Mouse (Mus musculus) heart, adult 8-10 months (tissue): ENCODE results near the gene Arsg. TPM values are rescaled to one million over a fixed set of nuclear protein-coding genes. Genes with fewer than 3 reads are reported as not detected.
A peak's percentile ranks its signal among the peaks of the same experiment; 100 is the strongest.

Experiments
- DNase-seq: peaks from one replicate; pipeline ENCODE4 v3.0.0; 2022; ENCODE audit warnings: low spot score
- total RNA-seq, 4 experiments: library from RNA; stranded (reverse); gene quantifications; 2 replicates each; pipeline ENCODE4 v1.2.4; 2022

Gene Arsg
- total RNA-seq = 1 to 10 TPM in 3 of 4 experiments, under 1 TPM in 1; 0.87 to 2.7 (median 1.8) TPM

GRCm38 (mm10) chr11:109473171-109474085 is at the start of gene Arsg, which contains the start of gene Slc16a6:
Arsg (plus strand) TSS chr11:109473374.
Slc16a6 (minus strand) TSS chr11:109473598.
- peak; percentile 63 for DNase-seq

GRCm38 (mm10) chr11:109425392-109426271 is 47.5 kb upstream of the Arsg start, which contains the start of gene Amz2:
Amz2 (plus strand) TSS chr11:109425946.
- DNase-seq = peak; percentile 99

DNA sequence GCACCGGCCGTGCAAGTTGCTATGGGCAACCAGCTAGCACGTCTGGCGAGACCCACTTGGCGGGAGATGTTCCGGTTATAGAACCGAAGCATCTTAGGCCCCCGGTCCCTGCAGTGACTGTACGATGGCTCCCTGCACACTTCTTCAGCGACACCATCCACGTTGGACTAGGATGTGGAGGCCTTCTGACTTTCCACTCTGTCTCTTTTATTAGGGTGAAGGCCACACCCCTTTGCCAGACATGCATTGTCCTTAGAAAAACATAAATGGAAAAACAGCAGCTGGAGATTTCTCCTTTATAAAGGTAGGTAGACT is 46.9 kb upstream of the Arsg start:
- no peak for DNase-seq

GRCm38 (mm10) chr11:109427353-109427752 is 45.8 kb upstream of the Arsg start:
- DNase-seq = no peak

DNA sequence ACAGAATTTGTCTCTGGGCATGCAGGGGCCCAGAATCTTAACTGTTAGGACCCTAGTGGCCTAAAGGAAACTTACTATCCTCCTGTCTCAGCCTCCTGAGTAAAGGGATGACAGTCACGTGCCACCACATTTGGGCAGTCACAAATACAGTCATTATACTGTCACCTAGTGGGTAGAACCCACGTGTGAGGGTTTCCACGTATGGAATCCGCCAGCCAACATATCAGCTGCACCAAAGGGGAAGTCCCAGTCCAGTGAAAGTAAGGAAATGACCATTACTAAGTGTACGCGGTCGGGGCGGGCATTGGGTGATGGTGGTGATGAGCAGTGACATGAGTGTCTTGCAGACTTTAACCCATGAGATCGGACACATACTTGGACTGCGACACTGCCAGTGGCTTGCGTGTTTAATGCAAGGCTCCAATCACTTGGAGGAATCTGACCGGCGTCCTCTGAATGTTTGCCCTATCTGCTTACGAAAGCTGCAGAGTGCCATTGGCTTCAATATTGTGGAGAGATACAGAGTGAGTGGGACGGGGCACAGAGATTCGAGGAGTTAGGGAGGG is 38.9 kb upstream of the Arsg start:
- no peak for DNase-seq

DNA sequence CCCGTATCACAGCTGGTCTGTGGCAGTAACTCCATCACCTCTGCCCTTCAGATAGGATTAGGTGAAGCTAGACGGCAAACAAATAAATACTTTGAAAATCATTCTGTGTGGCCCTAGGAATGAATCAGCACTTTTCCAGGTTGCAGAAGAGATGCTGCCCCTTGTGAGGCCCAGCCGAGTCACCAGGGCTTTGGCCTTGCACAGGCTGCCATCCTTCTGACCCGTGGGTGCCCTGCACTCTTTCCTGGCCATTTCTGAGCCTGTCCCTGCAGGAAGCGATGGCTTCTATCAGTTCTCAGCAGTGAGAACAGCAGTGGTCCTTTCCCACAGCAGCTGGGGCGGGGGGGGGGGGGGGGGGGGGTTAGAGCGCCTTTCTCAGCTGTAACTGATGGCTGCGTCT is 36.3 kb upstream of the Arsg start:
- no peak for DNase-seq

DNA sequence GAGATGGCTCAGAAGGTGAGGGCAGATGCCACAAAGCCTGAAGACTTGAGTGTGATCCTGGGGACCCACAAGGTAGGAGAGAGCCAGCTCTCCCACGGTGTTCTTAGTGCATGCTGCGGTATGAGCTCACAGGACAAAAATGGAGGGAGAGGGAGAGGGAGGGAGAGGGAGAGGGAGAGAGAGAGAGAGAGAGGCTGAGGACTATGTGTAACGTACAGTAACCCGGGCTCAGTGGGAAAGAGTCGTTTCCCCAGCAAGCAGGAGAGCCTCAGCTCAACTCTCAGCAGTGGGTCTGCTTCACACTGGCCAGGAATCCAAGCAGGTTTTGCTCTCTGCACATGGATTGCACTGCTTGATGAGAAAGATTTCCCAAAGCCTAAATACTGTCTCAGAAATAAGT is 34.0 kb upstream of the Arsg start:
- no peak for DNase-seq

GRCm38 (mm10) chr11:109439829-109440340 is 33.3 kb upstream of the Arsg start:
- peak; percentile 88 for DNase-seq

- DNase-seq = no peak
Measured at GRCm38 (mm10) chr11:109440641-109441040, 32.5 kb upstream of the Arsg start.

DNA sequence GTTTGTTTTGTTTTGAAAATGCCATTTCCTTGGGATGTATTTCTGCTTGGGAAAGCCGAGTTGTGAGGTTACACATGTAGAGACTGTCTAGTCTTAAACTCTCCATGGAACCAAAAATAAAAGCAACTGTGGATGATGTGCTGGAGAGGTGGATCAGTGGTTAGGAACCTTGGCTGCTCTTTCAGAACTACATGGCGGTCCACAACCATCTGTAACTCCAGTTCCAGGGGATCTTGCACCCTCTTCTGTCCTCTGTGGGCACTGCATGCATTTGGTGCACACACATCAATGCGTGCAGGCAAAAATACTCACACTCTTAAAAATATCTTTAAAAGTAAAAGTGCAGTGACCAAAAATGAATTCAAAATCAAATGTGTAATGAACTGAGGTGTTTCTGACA is 32.1 kb upstream of the Arsg start:
- DNase-seq = no peak

GRCm38 (mm10) chr11:109442166-109442730 is 30.9 kb upstream of the Arsg start:
- no peak for DNase-seq

GRCm38 (mm10) chr11:109443468-109444263 is 29.5 kb upstream of the Arsg start:
- no peak for DNase-seq

- no peak for DNase-seq
Measured at GRCm38 (mm10) chr11:109444600-109444999, 28.6 kb upstream of the Arsg start.

- DNase-seq = peak; percentile 69
Measured at GRCm38 (mm10) chr11:109445438-109446035, 27.6 kb upstream of the Arsg start.

DNA sequence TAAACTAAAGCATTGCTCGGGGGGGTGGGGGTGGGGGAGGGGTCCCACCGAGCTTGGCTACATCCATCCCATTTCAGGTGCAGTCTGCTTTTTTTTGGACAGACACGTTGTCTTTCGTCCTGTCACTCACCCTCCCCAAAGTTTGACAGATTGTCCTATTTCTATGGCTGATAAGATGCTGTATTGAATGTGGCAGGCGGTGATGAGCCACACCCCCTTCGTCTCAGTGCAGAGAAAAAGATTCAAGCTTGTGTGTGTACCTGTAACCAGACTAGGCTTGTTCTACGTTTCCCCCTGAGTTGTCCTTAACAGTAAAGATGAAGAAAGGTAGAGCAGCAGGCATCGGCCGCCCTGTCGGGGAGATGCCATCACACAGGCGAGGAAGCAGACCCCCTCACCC is 22.0 kb upstream of the Arsg start:
- no peak for DNase-seq

DNA sequence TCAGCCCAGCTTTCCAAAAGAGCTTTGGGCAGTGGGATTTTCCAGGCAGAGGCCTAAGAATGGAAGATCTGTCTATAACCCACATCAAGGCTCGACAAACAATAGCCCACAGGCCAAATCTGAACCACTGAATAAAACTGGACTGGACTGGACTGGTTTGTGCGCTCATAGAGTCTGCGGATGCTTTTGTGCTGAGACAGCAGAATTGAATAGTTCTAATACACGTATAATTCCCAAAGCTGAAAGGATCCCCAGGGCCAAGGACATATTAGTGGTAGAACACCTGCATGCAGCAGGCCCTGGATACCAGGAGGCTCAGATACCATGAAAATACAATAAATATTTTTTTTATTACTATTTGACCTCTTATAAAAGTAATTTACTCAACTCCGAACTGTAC is 16.9 kb upstream of the Arsg start:
- DNase-seq = no peak

GRCm38 (mm10) chr11:109458165-109458564 is 15.0 kb upstream of the Arsg start:
- no peak for DNase-seq

DNA sequence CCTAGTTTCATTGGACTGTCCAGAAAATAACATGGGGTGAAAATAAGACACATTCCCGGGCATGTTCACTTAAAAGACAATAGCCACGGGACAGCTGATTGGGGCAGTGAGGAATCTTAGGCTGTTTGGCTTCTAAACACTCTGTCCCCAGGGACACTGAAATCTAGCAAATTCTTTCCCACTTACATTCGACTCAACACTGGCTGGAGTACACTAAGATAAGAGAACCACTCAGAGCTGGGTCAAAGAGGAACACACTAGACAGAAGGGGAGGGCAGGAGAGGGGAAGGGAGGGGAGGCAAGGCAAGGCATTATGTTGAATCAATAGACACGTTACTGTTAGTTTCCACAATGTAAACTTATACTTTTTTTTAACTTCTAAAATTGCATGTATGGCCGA is 12.6 kb upstream of the Arsg start:
- peak; percentile 45 for DNase-seq

GRCm38 (mm10) chr11:109465068-109465467 is 8.1 kb upstream of the Arsg start:
- DNase-seq = no peak

DNA sequence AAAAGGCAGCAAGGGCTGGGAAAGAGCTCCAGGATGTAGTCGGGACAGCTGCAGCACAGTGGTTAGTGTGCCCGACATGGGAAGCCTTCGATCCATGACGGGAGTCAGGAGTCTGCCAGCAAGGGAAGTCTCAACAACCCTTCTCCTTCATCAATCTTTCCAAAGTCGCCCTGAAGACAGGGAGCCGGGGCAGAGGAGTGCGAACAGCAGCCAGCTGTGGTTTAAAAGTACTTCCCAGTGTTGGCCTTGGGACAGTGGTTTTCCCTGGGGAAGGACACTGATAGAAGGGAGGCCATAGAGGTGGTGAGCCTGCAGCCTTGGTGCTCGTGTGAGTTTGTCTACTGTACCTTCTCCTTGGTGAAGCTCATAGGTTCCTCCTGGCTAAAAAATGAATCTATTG is 6.2 kb upstream of the Arsg start:
- DNase-seq = no peak
